Mouse (Mus musculus) midbrain, embryonic 13.5 days (tissue): Measurements from ENCODE around the gene Alpl. TPM values are rescaled to one million over a fixed set of nuclear protein-coding genes. Genes with fewer than 3 reads are reported as not detected.

Experiments used
- polyA plus RNA-seq: library from polyadenylated mRNA; unstranded; fragments of >200 nt; fragmentation: Nextera tagmentation; extraction: Ambion mirVana; gene quantifications from 2 replicates; pipeline ENCODE4 v1.2.1, GENCODE M21; 2015

Alpl gene
- polyA plus RNA-seq, 1 experiment from 2014 or later = 8.0 TPM

Other genes with a start within 250 kb of the Alpl start
- gene Ldlrad2, start 221.8 kb downstream of the Alpl start, polyA plus RNA-seq = 0.58 TPM in 1 of 2 replicates, not detected in the other
- 71.7 and 72.9 TPM in 2 replicates for gene Usp48, start 202.6 kb downstream of the Alpl start, polyA plus RNA-seq
- gene Rap1gap, start 131.7 kb downstream of the Alpl start, polyA plus RNA-seq = 28.5 and 30.4 TPM in 2 replicates
- 12.7 and 19.4 TPM in 2 replicates for gene Ece1, start 65.9 kb upstream of the Alpl start, polyA plus RNA-seq
- 50.1 and 55.5 TPM in 2 replicates for gene Eif4g3, start 196.6 kb upstream of the Alpl start, polyA plus RNA-seq